Mouse (Mus musculus): ENCODE data around the gene Lamp2.
"Not testable (repeated sequence)": the region's sequence is repeated elsewhere in the genome, so short reads cannot be mapped to it uniquely, and the experiment has no call there.

Gene Lamp2

GRCm38 (mm10) chrX:38426043-38426442, 30.2 kb downstream of the Lamp2 start:
- no peak for DNase-seq (ENCODE audit: low spot score in 2 of 2)

- no peak for DNase-seq (ENCODE audit: low spot score in 2 of 2)
Observed at GRCm38 (mm10) chrX:38423096-38423495, 33.2 kb downstream of the Lamp2 start.

GRCm38 (mm10) chrX:38422396-38422795, 33.9 kb downstream of the Lamp2 start:
- DNase-seq (ENCODE audit: low spot score in 2 of 2): no peak

- no peak for DNase-seq (ENCODE audit: low spot score in 2 of 2)
Observed at GRCm38 (mm10) chrX:38403879-38404278, 52.4 kb downstream of the Lamp2 start.

GRCm38 (mm10) chrX:38402981-38403380, 53.3 kb downstream of the Lamp2 start:
- DNase-seq (ENCODE audit: low spot score in 2 of 2): no peak

GRCm38 (mm10) chrX:38402004-38402403, 54.2 kb downstream of the Lamp2 start:
- DNase-seq (ENCODE audit: low spot score in 2 of 2): no peak

GRCm38 (mm10) chrX:38400616-38401015, 55.6 kb downstream of the Lamp2 start:
- no peak for DNase-seq (ENCODE audit: low spot score in 2 of 2)

GRCm38 (mm10) chrX:38399671-38400070, 56.6 kb downstream of the Lamp2 start:
- no peak for DNase-seq (ENCODE audit: low spot score in 2 of 2)

GRCm38 (mm10) chrX:38373169-38373568, 83.1 kb downstream of the Lamp2 start:
- not testable (repeated sequence) for DNase-seq (ENCODE audit: low spot score in 2 of 2)

- DNase-seq (ENCODE audit: low spot score in 2 of 2): not testable (repeated sequence)
Observed at GRCm38 (mm10) chrX:38364621-38365020, 91.6 kb downstream of the Lamp2 start.

GRCm38 (mm10) chrX:38362016-38362415, 94.2 kb downstream of the Lamp2 start:
- no peak for DNase-seq (ENCODE audit: low spot score in 2 of 2)

Measured in cerebellum, postnatal 4 days (tissue).